Mouse (Mus musculus): ENCODE measurements around the gene Pecam1. TPM values are rescaled to one million over a fixed set of nuclear protein-coding genes. Genes with fewer than 3 reads are reported as not detected.
A peak's percentile ranks its signal among the peaks of the same experiment; 100 is the strongest.
"Not testable (repeated sequence)": the region's sequence is repeated elsewhere in the genome, so short reads cannot be mapped to it uniquely, and the experiment has no call there.

Gene Pecam1
- polyA plus RNA-seq, 1 experiment from 2014 or later: 46.8 TPM

GRCm38 (mm10) chr11:106724916-106725235 is 25.6 kb downstream of the Pecam1 start:
- ATAC-seq (ENCODE audit: low FRiP score, low TSS enrichment); H3K4me3 ChIP-seq (ENCODE audit: low read length); H3K9me3 ChIP-seq (ENCODE audit: control insufficient read depth, low read length); H3K9ac ChIP-seq (ENCODE audit: low read depth, low read length); H3K4me1 ChIP-seq (ENCODE audit: control insufficient read depth, insufficient read depth, low read length); H3K4me2 ChIP-seq (replicated peaks; ENCODE audit: low read depth, low read length); H3K27me3 ChIP-seq (ENCODE audit: control insufficient read depth, insufficient read depth, low read length); H3K36me3 ChIP-seq (ENCODE audit: control insufficient read depth, insufficient read depth, low read length); H3K27ac ChIP-seq (ENCODE audit: low read depth, low read length): not testable (repeated sequence)
- WGBS: 95% methylated on average over 9 of the region's 9 CpGs

DNA sequence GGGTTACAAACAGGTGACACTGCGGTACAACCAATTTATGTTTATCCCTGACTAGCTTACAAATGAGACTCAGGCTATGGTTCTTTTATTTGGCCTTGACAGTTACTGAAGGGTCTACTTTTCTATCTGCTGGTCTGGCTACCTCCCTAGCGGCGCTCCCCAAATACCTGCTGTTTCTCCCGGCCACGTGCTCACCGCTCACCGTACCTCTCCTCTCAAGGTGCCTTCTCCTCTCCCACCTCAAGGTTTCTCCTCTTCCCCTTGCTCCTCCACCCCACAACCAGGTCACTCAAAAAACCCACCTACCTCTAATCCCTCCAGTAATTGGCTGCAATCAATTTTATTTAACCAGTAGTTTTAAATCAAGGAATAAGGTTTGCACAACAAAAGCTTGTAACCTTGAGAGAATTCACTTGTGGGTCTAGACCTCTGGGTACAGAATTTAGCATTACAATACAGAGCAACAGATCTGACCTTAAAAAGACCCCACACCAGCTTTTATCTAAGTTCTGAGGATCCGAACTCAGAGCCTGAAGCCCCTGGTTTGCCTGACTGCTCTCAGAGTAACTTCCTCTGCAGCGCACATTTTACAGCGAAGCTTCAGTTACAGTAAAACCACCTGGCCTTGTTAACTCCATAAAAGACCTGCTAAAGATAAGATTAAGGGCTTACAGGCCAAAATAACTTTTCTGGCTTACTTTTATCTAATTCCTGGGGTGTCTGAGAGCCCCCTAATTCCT is 26.1 kb downstream of the Pecam1 start:
- 88% methylated on average over 10 of the region's 10 CpGs for WGBS
- H3K27me3 ChIP-seq (ENCODE audit: control insufficient read depth, insufficient read depth, low read length): no peaks in the 10 kb centered on the region
- H3K27ac ChIP-seq (ENCODE audit: low read depth, low read length): no peak overlapping the region
- no peak for ATAC-seq (ENCODE audit: low FRiP score, low TSS enrichment)
- H3K4me3 ChIP-seq (ENCODE audit: low read length): no peak overlapping the region
- H3K9me3 ChIP-seq (ENCODE audit: control insufficient read depth, low read length): no peaks in the 10 kb centered on the region
- no peak overlapping the region for H3K4me2 ChIP-seq (replicated peaks; ENCODE audit: low read depth, low read length)
- 0 out of 2 replicates have a peak, but pooled peaks cover 2% of the 10 kb centered on the region for H3K4me1 ChIP-seq (ENCODE audit: control insufficient read depth, insufficient read depth, low read length)
- no peaks in the 10 kb centered on the region for H3K36me3 ChIP-seq (ENCODE audit: control insufficient read depth, insufficient read depth, low read length)
- H3K9ac ChIP-seq (ENCODE audit: low read depth, low read length): no peak overlapping the region

- WGBS: 79% methylated on average over 15 of the region's 15 CpGs
- no peaks in the 10 kb centered on the region for H3K27me3 ChIP-seq (ENCODE audit: control insufficient read depth, insufficient read depth, low read length)
- no peak for ATAC-seq (ENCODE audit: low FRiP score, low TSS enrichment)
- no peaks in the 10 kb centered on the region for H3K9me3 ChIP-seq (ENCODE audit: control insufficient read depth, low read length)
- H3K4me2 ChIP-seq (replicated peaks; ENCODE audit: low read depth, low read length): no peak overlapping the region
- 0 out of 2 replicates have a peak, but pooled peaks cover 2% of the 10 kb centered on the region for H3K4me1 ChIP-seq (ENCODE audit: control insufficient read depth, insufficient read depth, low read length)
- H3K4me3 ChIP-seq (ENCODE audit: low read length): no peak overlapping the region
- H3K27ac ChIP-seq (ENCODE audit: low read depth, low read length): no peak overlapping the region
- H3K36me3 ChIP-seq (ENCODE audit: control insufficient read depth, insufficient read depth, low read length): no peaks in the 10 kb centered on the region
- H3K9ac ChIP-seq (ENCODE audit: low read depth, low read length): no peak overlapping the region
Measured at GRCm38 (mm10) chr11:106723611-106724125, 26.8 kb downstream of the Pecam1 start.

- Histone ChIP-seq H3K4me3 (ENCODE audit: low read length) (no peak overlapping the region), H3K4me2 (replicated peaks; ENCODE audit: low read depth, low read length) (no peak overlapping the region), H3K27me3 (ENCODE audit: control insufficient read depth, insufficient read depth, low read length) (no peaks in the 10 kb centered on the region), H3K9me3 (ENCODE audit: control insufficient read depth, low read length) (no peaks in the 10 kb centered on the region), H3K36me3 (ENCODE audit: control insufficient read depth, insufficient read depth, low read length) (no peaks in the 10 kb centered on the region), H3K27ac (ENCODE audit: low read depth, low read length) (no peak overlapping the region), H3K9ac (ENCODE audit: low read depth, low read length) (no peak overlapping the region), H3K4me1 (ENCODE audit: control insufficient read depth, insufficient read depth, low read length) (0 out of 2 replicates have a peak, but pooled peaks cover 2% of the 10 kb centered on the region)
- ATAC-seq (ENCODE audit: low FRiP score, low TSS enrichment): peak; percentile 46; the same call in 1 of the 2 replicates
- 17% methylated on average over 7 of the region's 7 CpGs for WGBS
Measured at GRCm38 (mm10) chr11:106722831-106723361, 27.5 kb downstream of the Pecam1 start.

DNA sequence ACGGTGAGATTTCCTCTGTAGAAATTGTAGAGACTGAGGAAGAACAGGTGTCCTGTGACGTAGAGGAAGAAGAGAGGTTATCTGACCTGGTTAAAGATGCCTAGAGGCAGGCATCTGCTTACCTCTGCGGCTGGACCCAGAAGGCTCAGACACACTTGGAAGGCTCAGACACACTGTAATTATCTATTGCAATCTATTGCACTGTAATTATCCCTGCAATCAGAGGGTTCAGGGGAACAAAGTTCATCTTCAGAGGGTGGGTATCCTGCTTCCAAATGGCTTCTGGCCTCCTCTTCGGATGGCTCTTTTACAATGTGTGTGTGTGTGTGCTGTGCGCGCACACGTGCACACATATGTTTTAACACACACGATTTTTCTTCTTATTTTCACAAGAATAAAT is 30.0 kb downstream of the Pecam1 start:
- Histone ChIP-seq H3K27me3 (ENCODE audit: control insufficient read depth, insufficient read depth, low read length) (no peaks in the 10 kb centered on the region), H3K4me1 (ENCODE audit: control insufficient read depth, insufficient read depth, low read length) (0 out of 2 replicates have a peak, but pooled peaks cover 2% of the 10 kb centered on the region), H3K4me2 (replicated peaks; ENCODE audit: low read depth, low read length) (no peak overlapping the region), H3K4me3 (ENCODE audit: low read length) (no peak overlapping the region), H3K36me3 (ENCODE audit: control insufficient read depth, insufficient read depth, low read length) (no peaks in the 10 kb centered on the region), H3K9me3 (ENCODE audit: control insufficient read depth, low read length) (no peaks in the 10 kb centered on the region), H3K27ac (ENCODE audit: low read depth, low read length) (no peak overlapping the region), H3K9ac (ENCODE audit: low read depth, low read length) (no peak overlapping the region)
- 85% methylated on average over 8 of the region's 8 CpGs for WGBS
- no peak for ATAC-seq (ENCODE audit: low FRiP score, low TSS enrichment)

- Histone ChIP-seq H3K4me1 (ENCODE audit: control insufficient read depth, insufficient read depth, low read length) (no peaks in the 10 kb centered on the region), H3K9ac (ENCODE audit: low read depth, low read length) (no peak overlapping the region), H3K9me3 (ENCODE audit: control insufficient read depth, low read length) (no peaks in the 10 kb centered on the region), H3K4me2 (replicated peaks; ENCODE audit: low read depth, low read length) (no peak overlapping the region), H3K36me3 (ENCODE audit: control insufficient read depth, insufficient read depth, low read length) (no peaks in the 10 kb centered on the region), H3K4me3 (ENCODE audit: low read length) (no peak overlapping the region), H3K27me3 (ENCODE audit: control insufficient read depth, insufficient read depth, low read length) (no peaks in the 10 kb centered on the region), H3K27ac (ENCODE audit: low read depth, low read length) (no peak overlapping the region)
- WGBS: 51% methylated on average over 5 of the region's 5 CpGs
- no peak for ATAC-seq (ENCODE audit: low FRiP score, low TSS enrichment)
Measured at GRCm38 (mm10) chr11:106716568-106716967, 33.9 kb downstream of the Pecam1 start.

GRCm38 (mm10) chr11:106715066-106715465 is 35.4 kb downstream of the Pecam1 start:
- 78% methylated on average over 6 of the region's 6 CpGs for WGBS
- Histone ChIP-seq H3K27ac (ENCODE audit: low read depth, low read length) (peak overlapping the region; percentile 76; the same call in 1 of the 2 replicates), H3K4me3 (ENCODE audit: low read length) (peak overlapping the region; percentile 27), H3K4me1 (ENCODE audit: control insufficient read depth, insufficient read depth, low read length) (no peaks in the 10 kb centered on the region), H3K9ac (ENCODE audit: low read depth, low read length) (peak overlapping the region; percentile 38; the same call in 1 of the 2 replicates), H3K4me2 (replicated peaks; ENCODE audit: low read depth, low read length) (no peak overlapping the region), H3K27me3 (ENCODE audit: control insufficient read depth, insufficient read depth, low read length) (no peaks in the 10 kb centered on the region), H3K9me3 (ENCODE audit: control insufficient read depth, low read length) (no peaks in the 10 kb centered on the region), H3K36me3 (ENCODE audit: control insufficient read depth, insufficient read depth, low read length) (no peaks in the 10 kb centered on the region)
- ATAC-seq (ENCODE audit: low FRiP score, low TSS enrichment): 0 out of 2 replicates have a peak, but pooled peaks have one; percentile 39

DNA sequence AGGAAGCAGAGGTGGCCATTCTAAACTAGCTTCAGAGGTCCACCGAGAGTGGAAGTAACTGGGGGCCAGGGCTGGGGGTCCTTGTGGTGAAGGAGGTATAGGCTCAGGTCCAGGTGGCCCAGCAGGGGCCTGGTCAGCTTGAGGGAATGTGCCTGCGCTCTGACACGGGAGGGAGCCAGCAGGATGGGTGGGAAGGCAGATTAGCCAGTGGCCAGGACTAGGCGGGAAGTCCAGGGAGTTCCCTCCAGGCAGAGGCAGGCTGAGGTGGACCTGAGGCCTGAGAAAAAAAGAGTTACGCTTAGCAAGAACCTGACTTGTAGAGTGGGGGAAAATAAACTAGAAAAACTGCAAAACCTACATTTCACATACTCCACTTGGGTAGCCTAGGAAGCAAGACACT is 39.6 kb downstream of the Pecam1 start:
- 63% methylated on average over 5 of the region's 5 CpGs for WGBS
- H3K36me3 ChIP-seq (ENCODE audit: control insufficient read depth, insufficient read depth, low read length): no peaks in the 10 kb centered on the region
- no peaks in the 10 kb centered on the region for H3K27me3 ChIP-seq (ENCODE audit: control insufficient read depth, insufficient read depth, low read length)
- no peak for ATAC-seq (ENCODE audit: low FRiP score, low TSS enrichment)
- H3K9me3 ChIP-seq (ENCODE audit: control insufficient read depth, low read length): no peaks in the 10 kb centered on the region
- no peak overlapping the region for H3K4me2 ChIP-seq (replicated peaks; ENCODE audit: low read depth, low read length)
- H3K4me1 ChIP-seq (ENCODE audit: control insufficient read depth, insufficient read depth, low read length): peaks cover 14% of the 10 kb centered on the region; the same call in 1 of the 2 replicates
- no peak overlapping the region for H3K27ac ChIP-seq (ENCODE audit: low read depth, low read length)
- H3K4me3 ChIP-seq (ENCODE audit: low read length): no peak overlapping the region
- H3K9ac ChIP-seq (ENCODE audit: low read depth, low read length): no peak overlapping the region

Data from kidney, embryonic 14.5 days (tissue).